Mouse (Mus musculus): ENCODE measurements at regions not wholly inside any gene's neighbourhood (a gene's known extent, or its start where the extent isn't known, plus 50 kb on each side); places are given as distances from the start of the nearest gene placed in this dataset.

DNA sequence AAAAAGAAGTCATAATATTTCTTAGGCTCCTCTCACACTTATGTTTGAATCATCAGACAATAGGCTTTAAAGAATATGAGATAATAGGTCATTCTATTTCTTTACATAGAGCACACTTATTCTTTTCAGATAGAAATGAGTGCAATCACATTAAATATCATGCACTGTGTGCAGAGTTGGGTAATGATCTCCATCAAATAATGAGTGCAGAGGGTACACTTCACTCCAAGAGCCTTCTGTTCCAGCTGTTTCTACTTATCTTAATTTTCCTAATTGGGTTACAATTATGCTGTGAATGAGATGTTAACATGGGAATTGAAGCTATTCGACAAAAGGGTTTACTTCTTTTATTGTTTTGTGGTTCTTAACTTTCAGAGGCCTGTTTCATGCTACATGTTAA, 707.5 kb upstream of the Mdga2 start:
- Histone ChIP-seq H3K27me3 (no peaks in the 10 kb centered on the region), H3K27ac (replicated peaks) (no peak overlapping the region), H3K36me3 (no peaks in the 10 kb centered on the region), H3K4me2 (no peak overlapping the region), H3K9ac (no peak overlapping the region), H3K9me3 (no peaks in the 10 kb centered on the region), H3K4me1 (replicated peaks) (no peaks in the 10 kb centered on the region), H3K4me3 (no peak overlapping the region)
- WGBS: 56% methylated on average over 1 of the region's 1 CpGs
- ATAC-seq (ENCODE audit: low FRiP score, low read depth): no peak; the same call in 1 of the 2 replicates

DNA sequence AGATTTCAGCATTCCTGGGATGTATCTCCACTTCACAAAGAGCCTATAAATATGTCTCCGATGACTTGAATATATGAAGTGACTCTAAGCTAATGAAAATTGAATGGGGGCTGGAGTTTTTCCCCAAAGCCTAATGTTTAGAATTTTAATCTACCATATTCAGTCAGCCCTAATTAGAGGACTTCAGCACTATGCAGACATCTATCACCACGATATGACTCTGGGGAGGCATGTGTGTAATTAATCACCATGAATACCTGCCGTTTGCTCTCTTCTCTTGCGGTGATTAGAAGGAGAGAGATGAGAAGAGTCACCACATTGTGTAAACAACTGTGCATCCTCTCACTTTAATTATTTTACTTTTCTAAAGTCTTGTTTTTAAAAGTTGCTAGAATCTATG, 692.3 kb upstream of the Mdga2 start:
- H3K9me3 ChIP-seq: no peaks in the 10 kb centered on the region
- no peaks in the 10 kb centered on the region for H3K36me3 ChIP-seq
- WGBS: 32% methylated on average over 4 of the region's 4 CpGs
- H3K4me3 ChIP-seq: no peak overlapping the region
- no peak overlapping the region for H3K27ac ChIP-seq (replicated peaks)
- ATAC-seq (ENCODE audit: low FRiP score, low read depth): peak; percentile 83
- no peak overlapping the region for H3K4me2 ChIP-seq
- H3K9ac ChIP-seq: no peak overlapping the region
- H3K4me1 ChIP-seq (replicated peaks): no peaks in the 10 kb centered on the region
- no peaks in the 10 kb centered on the region for H3K27me3 ChIP-seq

DNA sequence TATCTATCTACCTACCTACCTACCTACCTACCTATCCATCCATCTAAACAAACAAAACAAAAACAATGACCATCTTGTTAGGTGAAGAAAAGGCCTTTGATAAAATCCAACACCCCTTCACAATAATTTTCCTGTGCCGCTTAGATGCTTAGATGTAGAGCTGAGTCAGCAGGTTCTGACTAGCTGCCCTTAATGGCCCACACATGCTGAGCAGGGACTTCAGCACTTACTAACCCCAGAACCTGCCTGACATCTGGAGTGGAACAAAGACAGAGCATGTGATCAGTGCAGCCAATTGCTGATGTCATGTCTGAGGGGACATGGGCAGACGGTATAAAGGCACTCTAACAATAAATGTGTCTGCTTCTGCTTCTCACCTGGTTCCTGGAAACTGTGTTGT, 664.9 kb upstream of the Mdga2 start:
- WGBS: 71% methylated on average over 2 of the region's 2 CpGs

DNA sequence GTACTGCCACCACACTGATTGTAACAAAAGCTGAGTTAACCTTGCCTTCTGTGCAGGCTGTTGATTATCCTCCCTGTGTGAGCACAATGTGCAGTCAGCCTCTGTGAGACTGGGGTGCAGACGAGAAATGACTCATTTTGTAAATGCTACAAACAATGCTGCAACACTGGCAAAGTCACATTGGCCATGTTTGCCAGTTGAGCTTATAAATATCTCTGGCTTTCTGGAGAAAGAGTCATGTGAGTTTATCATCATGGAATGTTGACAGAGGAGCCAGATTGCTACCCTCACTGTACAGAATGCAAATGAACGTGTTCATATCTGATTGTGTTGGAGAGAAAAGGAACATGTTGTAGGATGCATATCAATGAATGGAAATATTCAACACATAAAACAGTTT, 640.3 kb upstream of the Mdga2 start:
- ATAC-seq (ENCODE audit: low FRiP score, low read depth): no peak
- H3K4me3 ChIP-seq: no peak overlapping the region
- H3K4me2 ChIP-seq: no peak overlapping the region
- 57% methylated on average over 2 of the region's 2 CpGs for WGBS
- H3K4me1 ChIP-seq (replicated peaks): no peaks in the 10 kb centered on the region
- no peak overlapping the region for H3K27ac ChIP-seq (replicated peaks)
- H3K36me3 ChIP-seq: no peaks in the 10 kb centered on the region
- H3K9ac ChIP-seq: no peak overlapping the region
- H3K27me3 ChIP-seq: no peaks in the 10 kb centered on the region
- no peaks in the 10 kb centered on the region for H3K9me3 ChIP-seq

More for the DNA sequence above, 664.9 kb upstream of the Mdga2 start:
- no peaks in the 10 kb centered on the region for H3K4me1 ChIP-seq (replicated peaks)
- H3K4me2 ChIP-seq: no peak overlapping the region
- H3K36me3 ChIP-seq: no peaks in the 10 kb centered on the region
- no peak overlapping the region for H3K27ac ChIP-seq (replicated peaks)
- H3K27me3 ChIP-seq: no peaks in the 10 kb centered on the region
- H3K4me3 ChIP-seq: no peak overlapping the region
- ATAC-seq (ENCODE audit: low FRiP score, low read depth): no peak
- no peaks in the 10 kb centered on the region for H3K9me3 ChIP-seq
- H3K9ac ChIP-seq: no peak overlapping the region

DNA sequence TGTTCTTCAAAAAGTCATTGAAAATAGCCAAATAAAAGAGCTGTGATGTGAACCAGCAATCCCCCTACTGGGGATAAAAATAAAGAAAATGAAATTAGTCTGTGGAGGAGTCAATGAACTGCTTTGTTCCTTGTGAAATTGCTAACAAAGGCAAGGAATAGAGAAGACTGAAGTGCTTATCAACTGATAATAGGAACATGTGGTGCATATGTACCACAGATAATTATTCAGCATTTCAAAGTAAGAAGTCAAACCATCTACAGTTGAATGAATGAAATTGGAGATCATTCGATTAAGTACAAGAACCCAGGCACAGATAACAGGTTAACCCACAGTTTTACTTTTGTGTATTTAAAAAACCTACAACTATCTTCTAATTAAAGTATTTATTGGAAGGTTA, 638.4 kb upstream of the Mdga2 start:
- Histone ChIP-seq H3K4me2 (no peak overlapping the region), H3K9ac (no peak overlapping the region), H3K36me3 (no peaks in the 10 kb centered on the region), H3K27ac (replicated peaks) (no peak overlapping the region), H3K27me3 (no peaks in the 10 kb centered on the region), H3K4me1 (replicated peaks) (no peaks in the 10 kb centered on the region), H3K4me3 (no peak overlapping the region), H3K9me3 (no peaks in the 10 kb centered on the region)
- ATAC-seq (ENCODE audit: low FRiP score, low read depth): no peak
- WGBS: 69% methylated on average over 1 of the region's 1 CpGs

DNA sequence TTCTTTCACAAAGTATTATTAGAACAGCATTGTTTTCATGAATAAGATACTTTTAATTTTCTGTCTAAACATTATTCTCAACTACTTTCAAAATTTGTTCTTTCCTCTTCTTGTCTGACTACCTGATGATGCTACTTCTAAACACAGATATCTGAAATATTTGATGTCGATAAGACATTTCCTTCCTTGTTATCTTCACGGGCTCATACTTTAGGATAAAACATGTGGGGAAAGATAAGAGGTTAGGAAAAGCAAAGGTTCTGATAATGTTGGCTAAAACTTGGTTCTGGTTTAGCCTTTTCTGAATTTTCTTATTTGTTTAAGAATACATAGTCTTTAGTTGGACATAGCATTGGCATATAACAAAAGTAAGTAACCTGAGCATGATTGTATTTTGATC, 630.3 kb upstream of the Mdga2 start:
- no peaks in the 10 kb centered on the region for H3K36me3 ChIP-seq
- H3K9ac ChIP-seq: no peak overlapping the region

DNA sequence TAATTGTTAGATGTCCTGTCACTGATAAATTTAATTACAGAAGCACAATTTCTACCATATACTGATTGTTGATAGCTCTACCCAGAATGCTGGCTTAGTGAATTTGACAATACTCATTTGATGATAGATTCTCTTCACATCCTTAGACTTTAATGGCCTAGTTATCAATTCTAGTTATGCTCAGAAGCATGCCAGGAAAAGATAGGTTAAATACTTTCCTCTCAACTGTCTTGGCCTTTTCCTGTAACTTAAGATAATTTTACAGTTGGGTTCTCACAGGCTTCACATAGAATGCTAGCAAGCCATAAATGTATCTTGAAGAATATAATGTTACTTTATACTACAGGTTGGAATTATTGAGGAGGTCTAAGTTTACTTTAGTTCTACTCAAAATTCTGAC, 625.2 kb upstream of the Mdga2 start:
- no peaks in the 10 kb centered on the region for H3K36me3 ChIP-seq
- H3K27ac ChIP-seq (replicated peaks): no peak overlapping the region
- ATAC-seq (ENCODE audit: low FRiP score, low read depth): no peak
- H3K4me1 ChIP-seq (replicated peaks): no peaks in the 10 kb centered on the region
- H3K4me3 ChIP-seq: no peak overlapping the region
- no peak overlapping the region for H3K9ac ChIP-seq
- H3K4me2 ChIP-seq: no peak overlapping the region
- H3K9me3 ChIP-seq: no peaks in the 10 kb centered on the region
- no peaks in the 10 kb centered on the region for H3K27me3 ChIP-seq

More for the DNA sequence above, 630.3 kb upstream of the Mdga2 start:
- H3K27ac ChIP-seq (replicated peaks): no peak overlapping the region
- 95% methylated on average over 2 of the region's 2 CpGs for WGBS
- H3K4me1 ChIP-seq (replicated peaks): no peaks in the 10 kb centered on the region
- H3K4me2 ChIP-seq: no peak overlapping the region
- no peaks in the 10 kb centered on the region for H3K9me3 ChIP-seq
- no peak overlapping the region for H3K4me3 ChIP-seq
- no peaks in the 10 kb centered on the region for H3K27me3 ChIP-seq
- no peak for ATAC-seq (ENCODE audit: low FRiP score, low read depth)

DNA sequence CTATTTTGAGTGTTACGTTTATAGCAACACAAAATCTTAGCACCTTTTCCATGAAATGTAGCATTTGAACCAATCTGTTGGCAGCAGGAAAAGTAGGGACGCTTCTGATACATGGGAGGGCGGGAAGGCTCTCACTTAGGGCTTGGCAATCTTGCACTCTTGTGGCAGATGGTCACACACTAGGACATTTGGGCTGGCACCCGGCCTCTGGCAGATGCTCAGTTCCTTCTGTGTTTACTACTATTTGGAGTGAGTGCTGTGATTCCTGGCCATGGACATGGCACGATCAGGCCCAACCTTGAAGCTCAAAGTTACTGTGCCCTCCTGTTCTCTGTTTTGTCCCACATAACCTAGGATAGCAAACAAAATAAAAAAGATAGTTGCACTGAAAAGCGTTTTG, 581.9 kb upstream of the Mdga2 start:
- no peak overlapping the region for H3K4me3 ChIP-seq
- peak; percentile 61; the same call in 1 of the 2 replicates for ATAC-seq (ENCODE audit: low FRiP score, low read depth)
- 82% methylated on average over 6 of the region's 6 CpGs for WGBS
- no peak overlapping the region for H3K4me2 ChIP-seq
- H3K27me3 ChIP-seq: no peaks in the 10 kb centered on the region
- no peak overlapping the region for H3K9ac ChIP-seq
- no peaks in the 10 kb centered on the region for H3K9me3 ChIP-seq
- H3K4me1 ChIP-seq (replicated peaks): no peaks in the 10 kb centered on the region
- H3K27ac ChIP-seq (replicated peaks): no peak overlapping the region
- no peaks in the 10 kb centered on the region for H3K36me3 ChIP-seq

DNA sequence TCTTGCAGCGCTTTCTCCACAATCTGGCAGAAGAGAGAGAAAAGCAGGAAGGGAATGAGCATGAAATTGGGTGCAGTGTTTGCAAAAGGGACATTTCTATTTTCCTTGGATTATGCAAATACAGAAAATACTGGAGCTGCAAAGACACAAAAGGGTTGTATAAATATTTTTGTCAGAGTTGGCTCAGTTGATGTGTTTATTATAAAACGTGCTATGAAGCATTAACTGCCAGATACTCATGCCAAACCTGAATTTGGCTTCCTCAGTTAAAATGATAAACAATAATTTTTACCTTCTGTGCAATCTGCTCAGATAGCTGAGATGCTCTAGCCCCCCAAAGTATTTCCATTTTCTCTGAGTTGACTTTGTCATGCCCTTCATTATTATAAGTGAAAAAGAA, 577.4 kb upstream of the Mdga2 start:
- Histone ChIP-seq H3K4me3 (no peak overlapping the region), H3K4me1 (replicated peaks) (no peaks in the 10 kb centered on the region), H3K27ac (replicated peaks) (no peak overlapping the region), H3K36me3 (no peaks in the 10 kb centered on the region), H3K9me3 (no peaks in the 10 kb centered on the region), H3K27me3 (no peaks in the 10 kb centered on the region), H3K9ac (no peak overlapping the region), H3K4me2 (no peak overlapping the region)
- no peak for ATAC-seq (ENCODE audit: low FRiP score, low read depth)
- WGBS: 76% methylated on average over 2 of the region's 2 CpGs

Data from hindbrain, embryonic 15.5 days (tissue).